Mouse (Mus musculus): ENCODE measurements at regions not wholly inside any gene's neighbourhood (a gene's known extent, or its start where the extent isn't known, plus 50 kb on each side); places are given as distances from the start of the nearest gene placed in this dataset.

DNA sequence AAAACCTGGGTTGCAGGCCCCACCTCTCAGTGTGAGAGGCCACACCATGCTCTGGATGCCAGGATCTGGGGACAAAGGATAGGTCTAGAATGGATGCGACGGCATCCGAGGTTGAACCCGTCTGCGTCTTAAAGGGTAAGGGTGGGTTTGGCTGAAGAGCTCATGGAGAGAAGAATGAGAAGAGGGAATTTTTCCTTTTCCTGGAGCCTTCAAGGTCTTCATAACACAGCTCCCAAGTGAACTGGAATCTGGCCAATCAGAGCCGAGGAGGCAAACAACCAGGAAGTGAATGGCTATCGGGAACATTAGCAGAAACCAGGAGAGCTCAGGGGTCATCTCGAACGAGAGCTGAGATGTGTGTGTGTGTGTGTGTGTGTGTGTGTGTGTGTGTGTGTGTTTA lies 320.1 kb downstream of the Med13l start:
- peak; percentile 13 to 26 for DNase-seq

DNA sequence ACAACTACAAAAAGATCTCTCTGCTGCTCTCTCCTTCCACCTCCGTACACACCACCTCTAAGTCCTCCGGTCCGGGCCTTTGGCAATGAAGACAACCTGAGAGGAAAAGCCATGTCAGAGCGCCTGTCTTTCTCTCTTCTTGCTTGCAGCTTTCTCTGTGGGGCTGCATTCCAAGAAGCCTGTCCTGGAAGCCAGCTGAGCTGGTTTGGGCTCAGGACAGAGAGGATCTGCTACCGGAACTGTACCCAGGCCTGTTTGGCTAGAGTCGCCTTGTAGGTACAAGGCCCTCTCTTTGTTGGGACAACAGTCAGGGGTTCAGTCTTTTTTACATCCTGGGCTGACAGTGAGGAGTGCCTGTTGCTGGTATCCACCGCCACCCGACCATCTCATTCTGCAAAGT lies 321.4 kb downstream of the Med13l start:
- no peak for DNase-seq

DNA sequence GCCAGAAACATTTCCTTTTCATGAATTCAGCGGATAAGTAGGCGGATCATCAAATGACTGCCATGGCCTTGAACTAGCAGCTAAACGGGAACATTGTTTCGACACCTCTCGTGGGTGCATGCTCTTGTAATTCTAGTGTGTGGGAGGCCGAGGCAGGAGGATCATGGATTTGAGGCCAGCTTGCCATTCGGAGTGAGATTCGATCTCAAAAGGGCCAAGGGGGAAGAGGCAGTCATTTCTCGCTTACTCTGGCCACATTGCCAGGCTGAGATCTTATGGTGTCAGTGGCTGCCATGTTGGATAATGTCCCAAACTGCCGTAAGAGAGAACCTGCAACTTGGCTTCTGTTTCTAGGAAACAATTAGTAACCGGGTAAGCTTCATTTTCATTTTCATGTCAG lies 327.7 kb downstream of the Med13l start:
- DNase-seq: no peak

DNA sequence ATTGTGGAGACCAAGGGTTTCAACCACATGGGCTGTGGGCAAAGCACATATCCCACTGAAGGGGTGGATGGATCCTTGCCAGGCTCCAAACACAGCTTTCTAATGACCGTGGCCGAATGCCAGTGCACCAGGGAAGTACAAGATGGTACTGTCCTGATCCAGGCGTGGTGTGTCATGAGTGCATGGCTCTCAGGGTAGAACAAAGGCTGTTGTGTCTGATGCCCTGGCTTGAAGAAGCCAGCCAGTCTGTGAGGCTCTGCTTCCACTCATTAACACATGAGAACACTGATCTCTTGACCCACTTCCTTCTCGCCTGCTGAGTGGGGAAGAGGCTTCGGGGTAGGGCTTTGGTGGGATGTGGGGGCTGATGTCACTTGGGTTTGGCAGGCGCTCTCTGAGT lies 330.7 kb downstream of the Med13l start:
- DNase-seq: no peak

DNA sequence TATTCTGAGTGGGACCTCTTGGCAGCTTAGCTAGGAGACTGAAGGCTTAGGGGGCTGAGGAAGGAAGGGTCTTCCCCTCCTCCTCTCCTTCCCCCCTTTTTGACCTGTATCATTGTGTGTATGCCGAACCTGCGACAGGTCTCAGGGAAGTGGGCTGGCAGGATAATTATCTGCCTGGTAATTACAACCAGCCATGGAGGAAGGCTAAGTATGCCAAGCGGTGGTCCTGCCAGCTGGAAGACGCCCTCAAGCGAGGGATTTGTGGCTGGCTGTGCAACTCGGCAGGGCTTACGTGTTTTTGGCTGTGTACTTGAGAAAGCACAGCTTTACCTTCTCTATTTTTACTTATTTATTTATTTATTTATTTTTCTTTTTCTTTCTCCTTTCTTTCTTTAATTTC lies 347.7 kb downstream of the Med13l start:
- no peak for DNase-seq

DNA sequence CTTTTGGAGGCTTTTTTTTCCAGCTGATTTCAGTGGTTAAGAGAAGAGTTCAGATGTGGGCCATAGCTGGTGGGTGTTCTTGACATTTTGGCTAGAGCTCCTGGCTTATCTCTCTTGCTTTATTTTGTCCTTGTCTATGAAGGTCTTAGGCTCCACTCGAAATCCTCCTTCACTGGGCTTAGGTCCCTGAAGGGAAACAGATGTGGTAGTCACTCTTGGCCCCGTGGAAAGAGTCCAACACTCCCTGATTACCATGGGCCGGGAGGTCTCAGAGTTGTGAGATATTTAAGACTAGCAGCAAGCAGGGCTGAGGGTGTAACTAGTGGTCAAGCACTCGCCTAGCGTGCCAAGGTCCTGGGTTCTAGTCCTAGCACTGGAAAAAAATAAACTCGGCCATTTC lies 349.3 kb downstream of the Med13l start:
- DNase-seq: no peak

DNA sequence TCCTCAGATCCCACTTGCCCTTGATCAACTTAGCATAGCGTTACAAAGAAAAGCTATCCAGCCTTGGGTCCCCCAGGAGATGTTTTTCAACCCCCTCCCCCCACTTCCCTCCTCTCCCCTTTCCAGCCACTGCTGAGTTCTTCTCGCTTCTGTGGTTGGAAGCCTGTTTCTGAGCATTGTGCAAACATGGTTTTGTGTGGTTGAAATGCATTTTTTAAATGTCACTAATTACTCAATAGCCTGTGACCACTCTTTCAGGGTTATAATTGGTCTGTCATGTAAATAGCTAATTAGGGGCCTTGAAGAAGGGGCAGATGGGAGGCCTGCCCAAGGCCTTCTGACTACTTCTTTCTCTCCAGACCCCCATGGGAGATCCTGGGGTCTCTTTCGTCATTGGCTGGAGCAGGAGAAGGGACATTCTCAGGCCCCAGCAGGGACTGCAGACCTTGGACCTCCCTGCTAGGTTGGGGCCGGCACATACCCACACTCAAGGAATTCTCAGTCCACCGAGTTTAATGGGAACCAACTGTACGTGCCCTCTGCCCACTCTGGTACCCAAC lies 353.8 kb downstream of the Med13l start:
- no peak for DNase-seq

DNA sequence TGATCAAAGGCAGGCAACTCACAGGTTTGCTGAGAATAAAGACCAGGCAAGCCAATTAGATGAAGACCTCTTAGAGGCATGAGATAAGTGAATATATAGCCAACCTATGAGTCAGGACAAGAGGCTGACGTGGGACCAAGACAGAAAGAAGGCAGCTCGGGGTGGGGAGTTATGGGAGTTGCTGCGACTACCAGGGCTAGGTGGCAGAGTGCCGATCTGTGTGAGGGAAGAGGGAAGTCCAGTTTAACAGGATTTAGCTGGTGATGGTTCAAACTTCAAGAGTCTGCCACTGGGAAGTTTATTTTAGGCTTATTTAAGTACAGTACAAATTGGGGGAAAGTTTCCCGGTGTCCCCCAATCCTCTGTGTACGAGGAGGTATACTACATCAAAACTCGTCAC lies 362.9 kb downstream of the Med13l start:
- DNase-seq: no peak

DNA sequence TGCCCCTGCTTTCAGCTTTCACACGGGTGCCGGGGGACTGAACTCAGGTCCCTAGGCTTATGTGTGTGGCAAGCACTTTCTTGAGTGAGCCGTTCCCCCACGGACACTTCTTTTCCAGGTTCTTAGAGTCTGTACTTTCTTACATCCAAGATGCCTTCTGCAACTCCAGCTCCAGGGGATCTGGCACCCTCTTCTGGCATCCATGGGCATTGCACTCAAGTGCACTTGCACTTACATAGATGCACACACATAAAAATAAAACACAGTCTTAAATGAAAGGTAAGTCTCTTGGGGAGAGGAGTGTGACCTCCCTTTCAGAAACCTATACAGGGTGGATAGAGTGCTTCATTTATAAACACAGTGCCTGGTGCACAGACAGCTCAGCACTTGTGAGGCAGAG lies 368.6 kb downstream of the Med13l start:
- DNase-seq: no peak

DNA sequence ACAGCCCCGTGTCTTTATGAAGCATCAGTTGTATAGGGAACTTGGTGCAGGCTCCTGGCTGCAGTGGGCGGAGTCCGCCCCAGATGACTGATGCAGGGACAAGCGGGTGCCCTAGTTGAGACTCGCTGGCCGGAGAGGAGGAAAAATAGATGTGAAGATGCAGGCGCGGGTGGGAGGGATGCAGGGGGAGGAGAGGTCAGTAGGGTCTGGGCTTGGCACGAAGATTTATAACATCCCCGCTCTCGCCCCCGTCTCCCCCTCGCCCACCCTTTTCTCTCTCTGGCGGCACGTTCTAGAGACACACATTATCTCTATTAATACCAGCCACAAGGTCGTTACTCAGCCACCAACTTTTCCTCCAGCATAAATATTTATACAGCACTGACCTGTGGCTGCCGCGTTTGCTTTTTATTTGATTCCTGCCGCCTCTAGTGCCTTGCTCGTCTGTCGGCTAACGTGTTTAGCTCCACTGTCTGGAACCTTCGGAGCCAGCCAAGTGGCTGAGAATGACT lies 369.6 kb downstream of the Med13l start:
- DNase-seq: no peak

DNA sequence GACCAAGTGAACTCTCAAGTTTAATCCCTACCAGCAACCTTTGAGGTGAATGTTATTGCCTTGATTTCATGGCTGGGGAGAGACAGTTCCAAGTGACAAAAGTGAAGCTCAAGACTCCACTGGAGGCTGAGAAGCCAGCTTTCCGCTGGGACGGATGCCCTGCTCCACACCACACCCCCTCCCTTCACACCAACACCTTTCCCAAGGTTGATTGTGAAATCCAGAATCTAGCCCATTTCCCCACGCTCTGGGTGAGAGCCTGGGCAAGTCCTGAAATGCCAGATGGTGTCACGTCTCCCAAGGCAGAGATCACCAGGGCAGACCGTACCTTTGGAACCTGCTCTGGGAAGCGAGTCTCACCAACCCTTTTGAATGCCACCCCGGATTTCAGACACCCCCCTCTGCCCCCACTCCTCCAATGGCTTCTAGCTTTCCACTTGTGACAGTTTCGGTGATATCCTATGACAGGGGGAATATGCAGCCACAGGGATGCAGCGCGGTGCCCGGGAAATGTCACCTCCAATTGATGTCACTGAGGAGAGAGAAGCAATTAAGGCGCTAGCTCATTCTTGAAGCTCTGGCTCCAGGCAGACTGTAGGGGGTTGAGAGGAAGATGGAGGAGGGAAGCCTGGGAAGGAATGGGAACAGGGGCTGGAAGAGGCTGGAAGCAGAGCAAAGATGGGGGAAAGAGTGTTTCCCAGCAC lies 379.0 kb downstream of the Med13l start:
- DNase-seq: no peak

DNA sequence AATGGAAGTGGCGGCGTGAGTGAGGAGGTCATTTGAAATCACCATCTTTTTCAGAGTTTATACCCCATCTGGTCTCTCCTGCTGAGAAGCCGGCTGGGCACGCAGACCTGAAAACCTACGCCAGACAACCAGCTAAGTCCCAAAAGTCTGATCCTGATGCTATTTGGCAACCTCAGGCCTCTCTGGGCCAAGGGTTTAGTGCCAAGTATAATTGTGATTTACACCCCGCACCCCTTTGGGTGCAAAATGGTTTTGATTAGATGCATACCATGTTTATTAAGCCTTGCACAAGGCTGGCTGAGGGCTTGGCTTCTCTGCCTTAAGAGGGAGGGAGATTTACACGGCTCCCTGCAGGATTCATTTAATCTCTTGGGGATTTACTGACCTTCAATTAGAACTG lies 383.8 kb downstream of the Med13l start:
- DNase-seq: no peak

DNA sequence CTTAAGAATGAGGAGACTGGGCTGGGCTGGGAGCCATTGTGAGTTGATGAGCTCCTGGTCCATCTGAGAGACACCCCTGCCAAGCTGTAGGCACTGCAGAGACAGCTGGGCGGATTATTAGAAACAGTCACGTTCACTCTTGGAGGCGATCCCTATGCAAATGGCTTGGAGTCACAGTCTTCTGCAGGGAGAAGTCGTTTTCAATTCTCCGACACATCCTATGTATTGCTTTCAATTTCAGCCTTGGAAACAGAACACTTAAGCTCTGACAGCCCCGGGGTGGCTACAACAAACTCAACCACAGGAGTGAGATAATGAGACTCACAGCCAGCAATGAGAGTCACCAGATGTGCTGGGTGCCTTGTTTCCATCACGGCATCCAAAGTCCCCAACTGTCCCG lies 385.6 kb downstream of the Med13l start:
- DNase-seq: no peak

DNA sequence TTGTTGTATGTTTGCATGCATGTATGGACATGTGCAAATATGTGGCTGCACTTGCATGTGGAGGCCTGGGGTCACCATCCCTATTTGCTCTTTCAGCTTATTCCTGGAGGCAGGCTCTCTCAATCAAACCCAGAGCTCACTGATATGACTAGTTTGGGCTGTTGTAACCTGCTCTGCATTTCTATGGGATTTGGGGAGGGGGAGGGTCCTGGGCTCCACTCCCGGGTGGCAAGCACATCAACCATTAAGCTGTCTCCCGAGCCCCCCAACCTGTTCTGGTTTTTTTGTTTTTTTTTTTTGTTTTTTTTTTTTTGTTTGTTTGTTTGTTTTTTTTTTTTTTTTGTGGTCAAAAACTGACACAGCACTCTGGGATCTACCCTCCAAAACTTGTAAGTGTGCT lies 386.5 kb downstream of the Med13l start:
- DNase-seq: no peak

DNA sequence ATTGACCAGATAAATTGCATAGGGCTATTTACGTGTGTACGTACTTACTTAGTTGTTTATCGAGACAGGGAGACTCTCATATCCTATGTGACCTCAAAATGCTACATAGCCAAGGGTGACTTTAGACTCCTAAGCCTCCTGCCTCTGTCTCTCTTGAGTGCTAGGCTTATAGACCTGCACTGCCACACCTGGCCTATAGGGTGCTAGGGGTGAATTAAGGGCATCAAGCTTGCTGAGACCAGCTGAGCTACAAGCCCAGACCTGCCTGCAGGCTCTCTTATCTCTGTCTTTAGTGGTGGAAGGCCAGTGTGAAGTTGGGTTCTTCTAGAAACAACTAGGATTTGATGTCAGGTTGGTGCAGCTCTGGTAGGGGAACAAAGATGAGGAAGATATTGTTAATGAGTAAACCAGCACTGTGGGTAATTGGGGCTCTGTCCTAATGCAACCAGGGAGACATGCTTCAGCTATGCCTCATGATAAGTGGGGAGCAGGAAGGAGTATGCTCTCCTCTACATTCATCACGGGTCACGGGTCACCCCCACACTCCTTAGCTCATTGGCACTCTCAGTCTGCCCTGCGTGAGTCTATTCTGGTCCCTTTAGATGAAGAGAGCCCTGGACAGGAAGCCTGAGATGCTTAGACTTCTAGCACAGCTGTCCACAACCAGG lies 387.8 kb downstream of the Med13l start:
- no peak for DNase-seq

DNA sequence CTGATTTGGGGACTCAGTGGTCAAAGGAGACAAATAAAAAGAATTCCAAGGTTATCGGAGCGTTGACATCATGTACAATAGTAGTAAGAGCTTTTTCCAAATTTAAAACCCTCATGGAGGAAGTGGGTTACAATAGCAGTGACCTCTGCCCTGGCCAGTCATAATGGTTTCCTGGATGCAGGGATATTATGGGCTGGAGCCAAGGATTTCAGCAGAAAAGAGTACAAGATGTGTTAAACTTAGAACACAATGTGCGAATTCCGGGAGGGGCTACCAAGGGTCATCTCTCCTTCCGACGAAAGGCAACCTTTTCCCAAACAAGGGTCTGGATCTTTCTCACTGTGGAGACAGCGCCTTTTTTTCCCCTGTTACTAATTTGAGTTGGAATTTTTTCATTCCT lies 390.6 kb downstream of the Med13l start:
- peak; percentile 72 to 90 for DNase-seq

DNA sequence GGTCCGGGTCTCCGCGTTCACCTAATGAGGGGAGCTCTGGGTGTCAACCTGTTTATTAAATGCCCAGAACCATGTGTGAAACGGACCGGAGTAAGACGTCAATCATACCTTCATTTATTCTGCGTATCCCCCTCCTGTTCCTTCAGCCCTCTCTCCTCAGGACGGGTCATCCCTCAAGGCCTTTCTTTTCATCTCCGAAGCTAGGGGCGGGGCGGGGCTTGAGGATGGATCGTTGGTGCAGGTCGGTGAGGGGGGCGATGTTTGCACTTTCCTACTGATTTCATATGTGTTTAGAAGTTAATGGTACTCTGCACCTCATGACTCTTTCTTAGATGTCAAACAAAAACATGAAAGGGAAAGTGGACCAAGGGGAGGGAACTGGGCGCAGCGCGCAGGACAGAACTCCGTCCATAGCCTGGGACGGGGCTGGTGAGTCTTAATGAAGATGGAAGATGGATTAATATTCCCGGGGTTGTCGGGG lies 400.1 kb downstream of the Med13l start:
- no peak for DNase-seq

DNA sequence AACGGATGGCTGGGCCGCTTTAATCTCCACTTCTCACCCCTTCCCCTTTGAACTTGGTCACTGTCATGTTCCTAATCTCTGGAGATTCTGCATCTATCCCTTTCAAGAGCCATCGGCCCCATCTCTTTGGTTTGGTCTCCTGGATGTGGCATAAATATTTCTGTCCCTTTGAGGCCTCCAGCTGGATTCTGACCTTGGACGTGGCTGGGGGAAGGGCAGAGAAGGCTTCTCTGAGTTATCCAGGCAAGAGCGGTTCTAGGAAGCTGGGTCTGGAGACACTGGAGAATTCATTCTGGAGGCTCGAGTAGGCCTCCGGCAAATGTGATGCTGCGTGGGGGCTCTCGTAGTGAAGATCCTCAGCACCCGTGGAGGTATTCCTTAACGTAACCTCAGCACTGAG lies 400.6 kb downstream of the Med13l start:
- no peak for DNase-seq

DNA sequence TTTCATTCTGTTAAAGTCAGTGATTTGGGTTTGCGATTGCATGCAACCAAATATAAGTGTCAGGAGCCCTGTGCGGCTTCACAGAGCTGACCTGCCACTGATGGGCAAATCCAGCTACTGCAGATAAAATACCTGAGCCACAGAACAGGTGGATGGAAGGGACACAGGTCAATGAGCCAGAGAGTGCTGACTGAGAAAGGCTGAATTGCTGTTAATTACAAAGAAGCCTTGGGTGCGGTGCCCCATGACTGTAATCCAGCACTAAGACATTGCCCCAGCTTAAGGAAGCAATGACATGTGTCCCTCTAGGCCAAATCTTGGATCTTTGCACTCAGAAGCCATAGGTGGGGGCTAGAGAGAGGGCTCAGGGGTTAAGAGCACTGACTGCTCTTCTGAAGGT lies 401.7 kb downstream of the Med13l start:
- no peak for DNase-seq

DNA sequence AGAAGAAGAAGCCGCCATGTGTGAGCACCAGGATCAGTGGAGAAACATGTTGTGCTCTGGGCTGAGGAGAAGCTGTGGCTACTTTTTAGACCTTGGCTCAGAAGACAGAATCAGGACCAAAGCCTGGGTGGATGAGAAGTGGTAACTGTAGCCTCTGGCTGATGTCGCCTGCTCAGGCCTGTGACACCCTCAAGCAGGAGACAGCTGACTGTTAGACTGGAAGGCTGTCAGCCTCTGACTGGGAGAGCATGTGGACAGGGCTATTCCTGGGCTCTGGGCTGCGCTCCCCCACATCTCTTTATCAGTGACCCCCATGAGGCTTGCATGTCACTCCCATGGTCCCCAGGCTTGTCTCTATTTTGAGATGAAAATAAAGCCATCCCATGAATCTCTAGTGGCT lies 402.5 kb downstream of the Med13l start:
- peak in 1 of 2 experiments; percentile 28 for DNase-seq

DNA sequence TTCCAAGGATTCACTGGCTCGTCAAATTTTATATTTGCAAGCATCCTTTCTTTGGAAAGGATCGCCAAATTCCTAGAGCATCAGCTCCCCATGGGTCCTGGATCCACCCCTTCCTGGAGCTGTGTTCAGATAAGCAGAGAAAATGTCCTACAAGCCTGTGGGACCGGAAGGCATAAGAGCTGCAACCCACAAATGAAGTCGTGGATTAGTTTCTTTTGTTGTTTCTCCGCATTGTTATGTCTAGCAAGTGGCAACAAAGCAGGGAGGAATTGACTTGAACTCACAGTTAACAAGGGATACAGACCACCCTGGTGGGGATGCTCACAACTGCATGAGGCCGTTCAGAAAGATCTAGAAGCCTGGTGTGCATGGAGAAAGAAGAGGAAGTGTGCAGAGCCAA lies 406.4 kb downstream of the Med13l start:
- peak in 1 of 2 experiments; percentile 51 for DNase-seq

DNA sequence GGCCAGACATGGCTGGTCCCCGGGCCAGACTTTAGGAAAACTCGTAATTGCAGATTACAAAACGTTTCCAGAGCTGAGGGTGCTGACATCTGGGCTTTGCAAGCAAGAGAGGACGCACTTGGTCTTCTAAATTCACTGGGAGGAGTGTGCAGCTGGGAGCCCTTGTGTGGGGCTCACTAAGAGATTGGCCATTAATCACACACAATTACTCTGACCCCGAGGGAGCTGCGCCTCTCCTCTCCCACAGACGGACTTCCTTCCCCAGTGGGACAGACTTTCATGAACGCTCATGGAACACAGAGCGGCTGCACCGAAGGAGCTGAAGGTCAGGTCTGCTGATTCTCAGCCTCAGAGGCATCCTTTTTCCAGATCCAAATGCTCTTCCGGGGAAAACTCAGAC lies 407.2 kb downstream of the Med13l start:
- DNase-seq: peak; percentile 30 to 71

DNA sequence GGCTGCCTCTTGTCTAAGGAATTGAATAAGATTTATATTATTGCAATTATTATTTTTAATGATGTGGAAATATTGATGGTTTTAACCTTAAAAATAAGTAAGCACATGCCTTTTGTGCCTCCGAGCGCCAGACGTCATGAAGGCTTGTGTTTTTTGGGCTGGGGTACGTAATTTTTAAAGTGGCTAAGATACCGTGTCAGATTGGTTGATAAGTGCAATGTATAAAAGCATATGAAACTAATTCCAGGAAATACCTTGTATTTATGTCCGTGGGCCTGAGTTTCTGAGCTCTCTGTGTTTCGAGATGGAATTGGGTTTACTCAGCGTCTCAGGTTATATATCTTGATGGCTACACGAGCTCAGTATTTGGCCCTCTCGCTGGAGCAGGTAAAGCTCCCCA lies 414.7 kb downstream of the Med13l start:
- no peak for DNase-seq
